Mouse (Mus musculus): ENCODE data around the gene Arrdc4. TPM values are rescaled to one million over a fixed set of nuclear protein-coding genes. Genes with fewer than 3 reads are reported as not detected.
A peak's percentile ranks its signal among the peaks of the same experiment; 100 is the strongest.

Gene Arrdc4
- polyA plus RNA-seq, 1 experiment from 2014 or later: 11.6 TPM

- POLR2A ChIA-PET: no interaction called here
- in situ Hi-C loops (cut with MboI; ENCODE audit: low pct_unique_long_range_greater_than_20kb): no loop called here
- no peak for DNase-seq (ENCODE audit: low read depth, low spot score)
- CTCF ChIA-PET: no interaction called here
- no peak for ATAC-seq
- H3K27me3 ChIP-seq: no peaks in the 10 kb centered on the region
- no peak for TF ChIP-seq CTCF (IDR thresholded peaks at IDR 0.05)
These were observed 4.4 kb downstream of the Arrdc4 start for GRCm38 (mm10) chr7:68744616-68745015.

DNA sequence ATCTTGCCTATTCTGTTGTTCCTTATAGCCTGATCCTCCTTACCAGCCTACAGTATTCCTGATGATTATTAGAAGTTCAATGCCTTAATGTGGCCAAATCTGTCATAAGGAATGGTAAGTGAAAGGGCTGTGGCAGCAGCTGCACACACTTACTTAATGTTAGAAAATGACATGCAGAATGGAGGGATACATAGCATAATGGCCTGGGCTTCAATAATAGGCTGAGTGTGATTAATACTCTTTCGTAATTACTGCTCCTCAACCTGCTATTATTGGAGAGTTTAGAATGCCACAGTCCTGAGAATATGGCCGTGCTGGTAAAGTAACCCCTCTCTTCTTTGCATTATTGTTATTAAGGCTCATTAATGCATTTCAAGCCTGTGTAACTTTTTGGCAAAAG lies 4.8 kb downstream of the Arrdc4 start:
- ChIA-PET CTCF (no interaction called here), POLR2A (no interaction called here)
- in situ Hi-C loops (cut with MboI; ENCODE audit: low pct_unique_long_range_greater_than_20kb): no loop called here
- no peak for DNase-seq (ENCODE audit: low read depth, low spot score)
- no peaks in the 10 kb centered on the region for H3K27me3 ChIP-seq
- no peak for TF ChIP-seq CTCF (IDR thresholded peaks at IDR 0.05)
- ATAC-seq: no peak

- no peak for TF ChIP-seq CTCF (IDR thresholded peaks at IDR 0.05)
- in situ Hi-C loops (cut with MboI; ENCODE audit: low pct_unique_long_range_greater_than_20kb): no loop called here
- ChIA-PET POLR2A (no interaction called here), CTCF (interaction anchor here (1.0 to 1.6 kb wide), 2 partner anchors 25 to 82 kb away, joined by 3 to 4 read pairs; no protein-coding TSS in a partner anchor)
- ATAC-seq (no peak), DNase-seq (ENCODE audit: low read depth, low spot score) (no peak)
- no peaks in the 10 kb centered on the region for H3K27me3 ChIP-seq
These were observed 8.3 kb downstream of the Arrdc4 start for GRCm38 (mm10) chr7:68740763-68741162.

DNA sequence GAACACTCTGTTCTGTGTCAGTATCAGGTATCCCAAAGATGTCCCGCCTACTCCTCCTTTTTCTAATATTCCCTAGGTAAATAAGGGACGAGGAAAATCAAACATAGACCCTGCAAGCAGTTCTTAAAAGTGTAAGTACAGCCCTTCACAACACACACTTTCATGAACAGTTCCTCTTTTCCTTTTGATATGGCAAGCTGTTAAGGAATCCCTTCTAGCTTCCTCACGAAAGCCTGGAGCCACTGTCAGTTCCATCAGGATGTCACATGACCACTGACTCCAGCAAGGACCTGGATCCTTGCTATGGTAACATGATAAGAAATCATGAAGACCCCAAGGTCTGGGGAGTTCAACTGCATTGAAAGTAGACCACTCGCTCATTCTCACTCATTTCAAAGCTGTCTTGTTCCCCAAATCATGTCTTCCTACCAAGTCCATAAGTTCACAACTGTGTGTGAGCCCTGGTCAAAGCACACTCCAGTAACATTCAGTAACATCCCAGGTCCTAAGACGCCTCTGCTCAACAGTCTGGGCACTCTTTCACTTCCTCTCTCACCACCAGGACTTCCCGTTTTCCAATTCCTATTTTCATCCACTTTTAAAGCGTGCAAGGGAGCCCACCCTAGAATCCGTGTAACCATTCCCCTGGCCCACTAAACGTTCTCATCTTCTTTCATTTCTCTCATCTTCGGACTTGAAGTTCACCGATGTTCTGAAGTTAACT lies 10.2 kb downstream of the Arrdc4 start:
- POLR2A ChIA-PET: no interaction called here
- CTCF ChIA-PET: no interaction called here
- no peaks in the 10 kb centered on the region for H3K27me3 ChIP-seq
- no peak for ATAC-seq
- TF ChIP-seq CTCF (IDR thresholded peaks at IDR 0.05): no peak
- in situ Hi-C loops (cut with MboI; ENCODE audit: low pct_unique_long_range_greater_than_20kb): no loop called here
- DNase-seq (ENCODE audit: low read depth, low spot score): no peak

GRCm38 (mm10) chr7:68726380-68726779 lies 22.7 kb downstream of the Arrdc4 start:
- no peak for TF ChIP-seq CTCF (IDR thresholded peaks at IDR 0.05)
- H3K27me3 ChIP-seq: peaks cover 14% of the 10 kb centered on the region
- ChIA-PET CTCF (no interaction called here), POLR2A (interaction anchor here (0.7 kb wide), 1 partner anchor 1426 kb away, joined by 3 read pairs; no protein-coding TSS in a partner anchor)
- in situ Hi-C loops (cut with MboI; ENCODE audit: low pct_unique_long_range_greater_than_20kb): no loop called here
- DNase-seq (ENCODE audit: low read depth, low spot score) (no peak), ATAC-seq (no peak)

GRCm38 (mm10) chr7:68724711-68725110 lies 24.3 kb downstream of the Arrdc4 start:
- ATAC-seq: no peak
- H3K27me3 ChIP-seq: peaks cover 14% of the 10 kb centered on the region
- in situ Hi-C loops (cut with MboI; ENCODE audit: low pct_unique_long_range_greater_than_20kb): no loop called here
- DNase-seq (ENCODE audit: low read depth, low spot score): no peak
- CTCF ChIA-PET: interaction anchor here (1.2 to 1.5 kb wide), 2 partner anchors 9 to 33 kb away, joined by 3 to 4 read pairs; no protein-coding TSS in a partner anchor
- no peak for TF ChIP-seq CTCF (IDR thresholded peaks at IDR 0.05)
- POLR2A ChIA-PET: interaction anchor here (0.5 kb wide), 1 partner anchor 183 kb away, joined by 3 read pairs; no protein-coding TSS in a partner anchor

DNA sequence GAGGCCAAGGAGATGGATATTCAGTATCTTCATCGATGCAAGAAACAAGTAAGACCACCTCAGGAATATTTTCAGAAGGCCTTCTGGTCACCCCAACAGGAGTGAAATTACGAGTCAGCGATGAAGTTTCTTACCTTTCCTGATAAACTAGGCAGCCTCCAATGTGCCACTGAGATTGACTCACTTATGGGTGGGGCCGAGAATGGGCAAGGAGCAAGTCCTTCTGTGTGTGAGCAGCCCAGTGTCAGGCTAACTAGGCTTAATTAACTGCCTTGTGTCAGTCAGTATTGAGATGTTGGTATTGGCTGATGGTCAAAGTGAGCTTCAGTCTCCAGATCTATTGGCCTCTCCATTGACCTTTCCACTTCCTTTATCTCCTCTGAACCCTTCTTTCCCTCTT lies 27.5 kb downstream of the Arrdc4 start:
- in situ Hi-C loops (cut with MboI; ENCODE audit: low pct_unique_long_range_greater_than_20kb): no loop called here
- POLR2A ChIA-PET: no interaction called here
- no peak for TF ChIP-seq CTCF (IDR thresholded peaks at IDR 0.05)
- DNase-seq (ENCODE audit: low read depth, low spot score) (no peak), ATAC-seq (no peak)
- CTCF ChIA-PET: no interaction called here
- H3K27me3 ChIP-seq: peaks cover 2% of the 10 kb centered on the region

DNA sequence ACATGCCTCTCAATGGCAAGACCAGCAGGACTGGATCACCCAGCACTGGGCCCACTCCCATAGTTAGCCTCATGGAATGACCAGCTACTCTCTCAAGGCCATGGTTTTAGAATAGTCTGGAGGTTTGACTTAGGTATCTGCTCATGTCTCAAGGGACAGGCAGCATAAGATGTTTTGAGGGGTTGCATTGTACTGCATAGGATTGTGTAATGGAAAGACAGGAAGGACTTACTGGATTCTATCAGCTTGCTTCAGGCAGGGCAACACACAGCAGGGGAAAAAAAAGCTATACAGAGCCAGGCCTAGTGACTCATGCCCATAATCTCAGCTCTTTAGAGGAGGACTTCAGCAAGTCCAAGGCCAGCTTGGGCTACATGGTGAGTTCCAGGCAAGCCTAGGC lies 31.1 kb downstream of the Arrdc4 start:
- TF ChIP-seq CTCF (IDR thresholded peaks at IDR 0.05): no peak
- ATAC-seq: peak; percentile 54
- DNase-seq (ENCODE audit: low read depth, low spot score): no peak
- POLR2A ChIA-PET: no interaction called here
- CTCF ChIA-PET: interaction anchor here (1.0 to 2.0 kb wide), 3 partner anchors 9 to 24 kb away, joined by 4 to 7 read pairs (median 5); no protein-coding TSS in a partner anchor
- H3K27me3 ChIP-seq: no peaks in the 10 kb centered on the region
- in situ Hi-C loops (cut with MboI; ENCODE audit: low pct_unique_long_range_greater_than_20kb): no loop called here

DNA sequence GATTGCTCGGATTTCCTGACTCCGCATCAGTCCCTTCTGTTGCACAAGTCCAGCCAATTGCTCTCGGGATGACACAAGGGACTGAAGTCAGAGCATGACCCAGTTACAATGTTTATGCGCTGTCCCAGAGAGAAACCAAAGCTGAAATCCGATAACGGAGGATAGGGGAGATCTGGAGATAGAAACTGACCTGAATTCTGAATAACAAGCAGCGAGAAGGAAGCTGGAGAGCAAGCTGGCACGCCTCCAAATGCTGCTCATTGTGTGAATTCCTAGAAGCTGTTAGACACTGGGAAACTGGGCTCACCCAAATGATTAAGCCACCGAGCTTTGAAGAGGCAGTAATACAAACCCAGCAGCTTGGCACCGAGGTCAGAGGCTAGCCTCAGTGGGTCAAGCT lies 31.5 kb downstream of the Arrdc4 start:
- no peak for TF ChIP-seq CTCF (IDR thresholded peaks at IDR 0.05)
- peak; percentile 49 for ATAC-seq
- ChIA-PET POLR2A (no interaction called here), CTCF (interaction anchor here (1.0 to 2.0 kb wide), 3 partner anchors 8 to 25 kb away, joined by 4 to 7 read pairs (median 5); no protein-coding TSS in a partner anchor)
- peak; percentile 27 for DNase-seq (ENCODE audit: low read depth, low spot score)
- H3K27me3 ChIP-seq: no peaks in the 10 kb centered on the region
- in situ Hi-C loops (cut with MboI; ENCODE audit: low pct_unique_long_range_greater_than_20kb): no loop called here

DNA sequence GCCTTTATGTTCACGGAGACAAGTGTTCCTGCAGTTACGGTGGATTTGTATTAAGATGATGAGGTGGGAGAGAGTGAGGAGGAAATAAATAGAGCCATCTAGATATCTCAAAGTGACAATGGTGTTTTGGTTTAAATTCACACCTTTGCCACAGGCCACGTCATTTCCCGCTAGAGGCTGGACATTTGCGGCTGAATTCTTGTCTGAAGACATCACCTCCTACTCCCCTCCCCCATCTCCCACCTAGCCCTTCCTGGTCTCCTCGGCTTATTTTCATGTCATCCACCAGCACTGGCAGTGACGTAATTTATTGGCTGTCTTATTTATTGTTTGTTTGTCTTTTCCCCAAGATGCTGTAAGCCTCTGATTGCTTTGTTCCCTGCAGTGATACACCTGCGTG lies 32.1 kb downstream of the Arrdc4 start:
- no peaks in the 10 kb centered on the region for H3K27me3 ChIP-seq
- ATAC-seq: no peak
- ChIA-PET CTCF (interaction anchor here (1.5 to 2.1 kb wide), 4 partner anchors 8 to 17 kb away, joined by 3 to 7 read pairs (median 6); no protein-coding TSS in a partner anchor), POLR2A (no interaction called here)
- DNase-seq (ENCODE audit: low read depth, low spot score): no peak
- no peak for TF ChIP-seq CTCF (IDR thresholded peaks at IDR 0.05)
- in situ Hi-C loops (cut with MboI; ENCODE audit: low pct_unique_long_range_greater_than_20kb): no loop called here

DNA sequence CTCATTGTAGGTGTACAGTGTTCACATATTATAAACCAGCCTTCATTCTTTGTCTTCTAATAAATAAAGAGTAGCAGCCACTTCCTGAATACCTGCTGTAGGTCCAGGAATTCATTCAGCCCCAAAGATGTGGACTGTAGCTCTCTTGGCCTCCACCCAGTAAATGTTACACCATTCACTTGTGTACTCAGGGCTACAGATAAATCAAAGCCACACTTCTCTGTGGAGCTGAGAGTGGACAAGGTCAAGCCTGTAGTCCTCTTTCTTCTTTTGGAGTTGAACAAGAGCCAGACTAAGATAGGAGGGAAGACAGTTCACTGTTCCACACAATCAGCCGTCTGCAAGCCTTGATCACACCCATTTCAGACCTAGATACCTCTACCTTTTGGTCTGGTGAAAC lies 36.1 kb downstream of the Arrdc4 start:
- H3K27me3 ChIP-seq: no peaks in the 10 kb centered on the region
- in situ Hi-C loops (cut with MboI; ENCODE audit: low pct_unique_long_range_greater_than_20kb): no loop called here
- ChIA-PET POLR2A (no interaction called here), CTCF (no interaction called here)
- ATAC-seq (no peak), DNase-seq (ENCODE audit: low read depth, low spot score) (no peak)
- TF ChIP-seq CTCF (IDR thresholded peaks at IDR 0.05): no peak

Data from Patski (cell line).